Mouse (Mus musculus): ENCODE results near the gene Loxl3.

DNA sequence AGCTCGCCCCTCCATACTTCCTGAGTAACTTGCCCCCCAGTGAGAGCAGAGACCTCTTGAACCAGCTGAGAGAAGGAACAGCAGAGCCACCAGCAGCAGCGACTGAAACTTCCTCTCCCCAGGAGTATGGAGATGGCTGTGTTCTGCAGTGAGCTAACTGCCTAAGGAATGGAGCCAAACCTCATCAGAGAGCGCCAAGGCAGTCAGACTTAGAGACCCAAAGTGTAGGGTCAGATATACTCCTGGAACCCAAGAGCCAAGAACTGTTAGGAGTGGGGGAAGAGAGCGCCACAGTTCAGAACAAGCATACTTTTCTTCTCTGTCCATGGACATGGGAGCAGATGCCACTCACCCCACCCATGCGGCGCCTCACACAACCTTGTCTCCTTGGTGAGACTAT is 32.5 kb downstream of the Loxl3 start:
- TF ChIP-seq CTCF (IDR thresholded peaks at IDR 0.05; ENCODE audit: extremely low read depth, insufficient read depth, insufficient read length, insufficient replicate concordance), result no peak
- no peak for TF ChIP-seq POLR2A (IDR thresholded peaks at IDR 0.05; ENCODE audit: low read depth, low read length)
